Mouse (Mus musculus) MEL (cell line): ENCODE measurements around the gene Gm6525. TPM values are rescaled to one million over a fixed set of nuclear protein-coding genes. Genes with fewer than 3 reads are reported as not detected.

Experiments
- DNase-seq: peaks from one replicate; pipeline ENCODE4 v3.0.0; 2011; ENCODE audit warnings: low read depth, low spot score
- H3K27ac ChIP-seq: 2 replicates; pipeline ENCODE4 v1.5.1; 2012; ENCODE audit warnings: low read depth, mild to moderate bottlenecking, control low read depth, low read length, moderate library complexity; ENCODE audit not compliant: control insufficient read depth
- H3K27me3 ChIP-seq, 2 experiments: fragments of 150-350 bp in 1 of 2; sonication (generic) in 1 of 2; 2 replicates each; pipeline ENCODE4 v1.6.1; 2012; ENCODE audit warnings: low read length in 2 of 2, mild to moderate bottlenecking in 2 of 2, improper control_type of control experiment in 1 of 2, moderate library complexity in 1 of 2; ENCODE audit not compliant: insufficient read depth in 2 of 2, control insufficient read depth in 1 of 2
- H3K36me3 ChIP-seq, 2 experiments: 2 replicates each; pipeline ENCODE4 v1.6.1; 2012 to 2014; ENCODE audit warnings: low read length in 2 of 2, improper control_type of control experiment in 1 of 2, inconsistent platforms in 1 of 2, mild to moderate bottlenecking in 1 of 2; ENCODE audit not compliant: insufficient read depth in 2 of 2, control insufficient read depth in 1 of 2
- H3K4me1 ChIP-seq, 2 experiments: fragments of 150-350 bp in 1 of 2; sonication (generic) in 1 of 2; 2 replicates each; pipeline ENCODE4 v1.6.1; 2012; ENCODE audit warnings: low read length in 2 of 2, improper control_type of control experiment in 1 of 2, mild to moderate bottlenecking in 1 of 2; ENCODE audit not compliant: insufficient read depth in 2 of 2, control insufficient read depth in 1 of 2
- H3K4me3 ChIP-seq, 2 experiments: fragments of 150-350 bp in 1 of 2; sonication (generic) in 1 of 2; 2 replicates each; pipeline ENCODE4 v1.5.1; 2012; ENCODE audit warnings: low read depth in 2 of 2, low read length in 2 of 2, mild to moderate bottlenecking in 2 of 2, moderate library complexity in 2 of 2, control low read depth in 1 of 2, improper control_type of control experiment in 1 of 2; ENCODE audit not compliant: control insufficient read depth in 1 of 2, insufficient read depth in 1 of 2
- H3K79me2 ChIP-seq: 2 replicates; pipeline ENCODE4 v1.6.1; 2012; ENCODE audit warnings: mild to moderate bottlenecking, low read length, moderate library complexity; ENCODE audit not compliant: control insufficient read depth, poor library complexity, insufficient read depth
- H3K9ac ChIP-seq: 2 replicates; pipeline ENCODE4 v1.6.1; 2012; ENCODE audit warnings: low read depth, mild to moderate bottlenecking, control low read depth, low read length, moderate library complexity; ENCODE audit not compliant: control insufficient read depth, poor library complexity, severe bottlenecking
- H3K9me3 ChIP-seq: fragments of 150-350 bp; sonication (generic); replicated peaks from 2 replicates; pipeline ENCODE4 v1.6.1; 2012; ENCODE audit warnings: mild to moderate bottlenecking, low read length, improper control_type of control experiment, moderate library complexity; ENCODE audit not compliant: insufficient read depth
- CHD1 ChIP-seq: IDR thresholded peaks from 2 replicates; pipeline ENCODE4 v1.6.1; 2012; ENCODE audit warnings: low read depth, mild to moderate bottlenecking, inconsistent platforms, low read length, improper control_type of control experiment
- CHD2 ChIP-seq: IDR thresholded peaks from 2 replicates; pipeline ENCODE4 v1.6.1; 2011; ENCODE audit warnings: low read length, improper control_type of control experiment
- E2F4 ChIP-seq: IDR thresholded peaks from 2 replicates; pipeline ENCODE4 v1.6.1; 2011; ENCODE audit warnings: low read depth, low read length, improper control_type of control experiment, borderline replicate concordance
- EP300 ChIP-seq, 2 experiments: IDR thresholded peaks; 2 replicates each; pipeline ENCODE4 v1.6.1; 2011; ENCODE audit warnings: improper control_type of control experiment in 2 of 2, low read length in 2 of 2, low read depth in 1 of 2, mild to moderate bottlenecking in 1 of 2
- GATA1 ChIP-seq: IDR thresholded peaks from 2 replicates; pipeline ENCODE4 v1.6.1; 2011; ENCODE audit warnings: low read depth, low read length, improper control_type of control experiment
- HCFC1 ChIP-seq: IDR thresholded peaks from 2 replicates; pipeline ENCODE4 v1.6.1; 2012; ENCODE audit warnings: low read depth, mild to moderate bottlenecking, inconsistent platforms, low read length, improper control_type of control experiment, moderate library complexity
- JUND ChIP-seq: IDR thresholded peaks from 2 replicates; pipeline ENCODE4 v1.6.1; 2011; ENCODE audit warnings: low read depth, mild to moderate bottlenecking, improper control_type of control experiment, low read length
- KAT2A ChIP-seq: conservative IDR thresholded peaks from 2 replicates; pipeline ENCODE4 v1.6.1; 2012; ENCODE audit warnings: low read depth, low read length, improper control_type of control experiment, inconsistent platforms
- MAX ChIP-seq: IDR thresholded peaks from 2 replicates; pipeline ENCODE4 v1.6.1; 2011; ENCODE audit warnings: low read length, improper control_type of control experiment
- MYC ChIP-seq: IDR thresholded peaks from 2 replicates; pipeline ENCODE4 v1.6.1; 2011; ENCODE audit warnings: low read depth, mild to moderate bottlenecking, low read length, improper control_type of control experiment, moderate library complexity
- NELFE ChIP-seq: IDR thresholded peaks from 2 replicates; pipeline ENCODE4 v1.6.1; 2011; ENCODE audit warnings: low read depth, low read length, improper control_type of control experiment
- POLR2AphosphoS5 ChIP-seq: IDR thresholded peaks from 2 replicates; pipeline ENCODE4 v1.6.1; 2012; ENCODE audit warnings: low read depth, borderline replicate concordance, mild to moderate bottlenecking, inconsistent platforms, low read length, moderate library complexity, mixed read lengths
- RAD21 ChIP-seq: IDR thresholded peaks from 2 replicates; pipeline ENCODE4 v1.6.1; 2011; ENCODE audit warnings: mild to moderate bottlenecking, low read depth, low read length, improper control_type of control experiment
- RCOR1 ChIP-seq: IDR thresholded peaks from 2 replicates; pipeline ENCODE4 v1.6.1; 2012; ENCODE audit warnings: low read depth, mild to moderate bottlenecking, inconsistent platforms, low read length, improper control_type of control experiment
- SMC3 ChIP-seq: IDR thresholded peaks from 2 replicates; pipeline ENCODE4 v1.6.1; 2011; ENCODE audit warnings: low read depth, low read length, improper control_type of control experiment
- TAL1 ChIP-seq: IDR thresholded peaks from 2 replicates; pipeline ENCODE4 v1.6.1; 2012; ENCODE audit warnings: mild to moderate bottlenecking, inconsistent platforms, low read length, moderate library complexity, mixed read lengths
- TCF12 ChIP-seq: IDR thresholded peaks from 2 replicates; pipeline ENCODE4 v1.6.1; 2014; ENCODE audit warnings: low read depth, mild to moderate bottlenecking, inconsistent platforms, low read length, improper control_type of control experiment, moderate library complexity
- USF2 ChIP-seq, 2 experiments: IDR thresholded peaks; 2 replicates each; pipeline ENCODE4 v1.6.1; 2011 to 2012; ENCODE audit warnings: improper control_type of control experiment in 2 of 2, low read length in 2 of 2, borderline replicate concordance in 1 of 2, inconsistent platforms in 1 of 2, low read depth in 1 of 2, mild to moderate bottlenecking in 1 of 2; ENCODE audit not compliant: insufficient read depth in 1 of 2
- ZKSCAN1 ChIP-seq: IDR thresholded peaks from 2 replicates; pipeline ENCODE4 v1.6.1; 2012; ENCODE audit warnings: low read depth, mild to moderate bottlenecking, inconsistent platforms, low read length, improper control_type of control experiment, moderate library complexity
- polyA plus RNA-seq, 2 experiments: library from polyadenylated mRNA; stranded (reverse) in 1 of 2; unstranded in 1 of 2; fragments of >175 nt in 1 of 2; fragments of >200 nt in 1 of 2; gene quantifications; 2 replicates each; pipeline versions ENCODE4 v1.2.1 to v1.2.4; 2012; ENCODE audit warnings: low replicate concordance in 2 of 2, low read depth in 1 of 2; ENCODE audit not compliant: insufficient read length in 2 of 2, insufficient read depth in 1 of 2, missing spikeins in 1 of 2
- total RNA-seq: library from RNA; depleted of rRNA; stranded (reverse); fragments of 300-350 nt; gene quantifications from 2 replicates; pipeline ENCODE4 v1.2.3, GENCODE M21; 2012; rRNA removed

The Gm6525 gene
- 0.16 and 0.35 TPM in 2 replicates for total RNA-seq
- under 1 TPM in 1 of 2 experiments, not detected in 1; 0.85 TPM for polyA plus RNA-seq

- TF ChIP-seq MYC, result no peak
- TF ChIP-seq RAD21, result no peak
- no peak for TF ChIP-seq CHD1
- no peak for TF ChIP-seq TAL1
- TF ChIP-seq USF2 (IDR thresholded peaks at IDR 0.05; ENCODE audit: borderline replicate concordance in 1 of 2, insufficient read depth in 1 of 2, low read depth in 1 of 2, low read length in 2 of 2), result no peak
- TF ChIP-seq CHD2, result no peak
- no peak for TF ChIP-seq JUND
- TF ChIP-seq NELFE, result no peak
- TF ChIP-seq ZKSCAN1, result no peak
- TF ChIP-seq E2F4, result no peak
- no peak for TF ChIP-seq MAX
- TF ChIP-seq EP300 (IDR thresholded peaks at IDR 0.05; ENCODE audit: low read depth in 1 of 2, low read length in 2 of 2), result no peak
- no peak for TF ChIP-seq RCOR1
- H3K27me3 ChIP-seq, result no peaks in the 10 kb centered on the region
These were observed at the start of gene Gm6525 for GRCm38 (mm10) chr3:84173581-84174154. Gm6525 (plus strand) TSS chr3:84174104.

GRCm38 (mm10) chr3:84125704-84126289 lies 48.1 kb upstream of the Gm6525 start:
- DNase-seq, result no peak

More at GRCm38 (mm10) chr3:84173581-84174154, at the start of gene Gm6525:
- no peak for DNase-seq
- Histone ChIP-seq H3K9ac (no peak within 1 kb of the TSS), H3K4me1 (no peaks in the 10 kb centered on the region; a peak in 1 of 4 replicates), H3K36me3 (no peaks in the 10 kb centered on the region), H3K27ac (no peak within 1 kb of the TSS), H3K79me2 (no peaks in the 10 kb centered on the region), H3K9me3 (no peaks in the 10 kb centered on the region), H3K4me3 (no peak within 1 kb of the TSS)

More at GRCm38 (mm10) chr3:84125704-84126289, 48.1 kb upstream of the Gm6525 start:
- H3K4me3 ChIP-seq, result no peak overlapping the region
- no peaks in the 10 kb centered on the region for H3K9me3 ChIP-seq
- no peaks in the 10 kb centered on the region for H3K36me3 ChIP-seq
- no peak overlapping the region for H3K9ac ChIP-seq
- H3K79me2 ChIP-seq, result no peaks in the 10 kb centered on the region
- TF ChIP-seq POLR2AphosphoS5 (no peak), CHD2 (no peak), KAT2A (no peak), EP300 (IDR thresholded peaks at IDR 0.05; ENCODE audit: low read depth in 1 of 2, low read length in 2 of 2) (no peak), GATA1 (no peak), SMC3 (no peak), HCFC1 (no peak), TCF12 (no peak)
- 0 out of 4 replicates have a peak, but pooled peaks cover 0 to 2% of the 10 kb centered on the region in 2 experiments for H3K4me1 ChIP-seq
- H3K27me3 ChIP-seq, result no peaks in the 10 kb centered on the region
- H3K27ac ChIP-seq, result no peak overlapping the region
